Mouse (Mus musculus): ENCODE data around the gene Xxylt1. TPM values are rescaled to one million over a fixed set of nuclear protein-coding genes. Genes with fewer than 3 reads are reported as not detected.

Xxylt1 gene
- total and polyA plus RNA-seq, 3 experiments: 4.0 to 7.4 (median 5.6) TPM

GRCm38 (mm10) chr16:30948216-30948615 is 133.0 kb downstream of the Xxylt1 start:
- DNase-seq (ENCODE audit: low spot score): no peak
- Histone ChIP-seq H3K4me1 (ENCODE audit: insufficient read depth, low read depth, low read length) (no peaks in the 10 kb centered on the region), H3K36me3 (replicated peaks) (no peaks in the 10 kb centered on the region)

GRCm38 (mm10) chr16:30944886-30945285 is 136.3 kb downstream of the Xxylt1 start:
- DNase-seq (ENCODE audit: low spot score): no peak
- TF ChIP-seq CTCF (IDR thresholded peaks at IDR 0.05; ENCODE audit: low read depth, low read length): no peak
- no peaks in the 10 kb centered on the region for H3K36me3 ChIP-seq (replicated peaks)
- H3K4me3 ChIP-seq (ENCODE audit: low read depth, low read length): no peak overlapping the region
- no peaks in the 10 kb centered on the region for H3K4me1 ChIP-seq (ENCODE audit: insufficient read depth, low read depth, low read length)
- H3K9me3 ChIP-seq (replicated peaks): no peaks in the 10 kb centered on the region
- no peak for ATAC-seq (ENCODE audit: extremely low read depth, insufficient number of reproducible peaks, low FRiP score, poor library complexity, severe bottlenecking)
- peaks cover 15% of the 10 kb centered on the region for H3K27me3 ChIP-seq (ENCODE audit: insufficient read depth, low read length)

More at GRCm38 (mm10) chr16:30948216-30948615, 133.0 kb downstream of the Xxylt1 start:
- TF ChIP-seq GATA1 (IDR thresholded peaks at IDR 0.05; ENCODE audit: borderline replicate concordance, low read length) (no peak), TAL1 (conservative IDR thresholded peaks at IDR 0.05; ENCODE audit: low read depth, low read length) (no peak), POLR2AphosphoS5 (IDR thresholded peaks at IDR 0.05; ENCODE audit: insufficient replicate concordance, low read depth, low read length) (no peak), CTCF (IDR thresholded peaks at IDR 0.05; ENCODE audit: low read depth, low read length) (no peak), GATA2 (IDR thresholded peaks at IDR 0.05; ENCODE audit: borderline replicate concordance, low read depth, low read length) (no peak)
- Histone ChIP-seq H3K4me3 (ENCODE audit: low read depth, low read length) (no peak overlapping the region), H3K27me3 (ENCODE audit: insufficient read depth, low read length) (peaks cover 8% of the 10 kb centered on the region), H3K9me3 (replicated peaks) (no peaks in the 10 kb centered on the region)
- no peak for ATAC-seq (ENCODE audit: extremely low read depth, insufficient number of reproducible peaks, low FRiP score, poor library complexity, severe bottlenecking)

GRCm38 (mm10) chr16:30943919-30944318 is 137.3 kb downstream of the Xxylt1 start:
- no peaks in the 10 kb centered on the region for H3K36me3 ChIP-seq (replicated peaks)
- DNase-seq (ENCODE audit: low spot score) (no peak), ATAC-seq (ENCODE audit: extremely low read depth, insufficient number of reproducible peaks, low FRiP score, poor library complexity, severe bottlenecking) (no peak)
- H3K27me3 ChIP-seq (ENCODE audit: insufficient read depth, low read length): peaks cover 15% of the 10 kb centered on the region
- TF ChIP-seq CTCF (IDR thresholded peaks at IDR 0.05; ENCODE audit: low read depth, low read length) (no peak), GATA1 (IDR thresholded peaks at IDR 0.05; ENCODE audit: borderline replicate concordance, low read length) (no peak), TAL1 (conservative IDR thresholded peaks at IDR 0.05; ENCODE audit: low read depth, low read length) (no peak), GATA2 (IDR thresholded peaks at IDR 0.05; ENCODE audit: borderline replicate concordance, low read depth, low read length) (no peak), POLR2AphosphoS5 (IDR thresholded peaks at IDR 0.05; ENCODE audit: insufficient replicate concordance, low read depth, low read length) (no peak)
- H3K9me3 ChIP-seq (replicated peaks): no peaks in the 10 kb centered on the region
- H3K4me1 ChIP-seq (ENCODE audit: insufficient read depth, low read depth, low read length): no peaks in the 10 kb centered on the region
- H3K4me3 ChIP-seq (ENCODE audit: low read depth, low read length): no peak overlapping the region

GRCm38 (mm10) chr16:30940699-30941098 is 140.5 kb downstream of the Xxylt1 start:
- no peaks in the 10 kb centered on the region for H3K36me3 ChIP-seq (replicated peaks)
- no peak for TF ChIP-seq GATA2 (IDR thresholded peaks at IDR 0.05; ENCODE audit: borderline replicate concordance, low read depth, low read length)
- TF ChIP-seq POLR2AphosphoS5 (IDR thresholded peaks at IDR 0.05; ENCODE audit: insufficient replicate concordance, low read depth, low read length): no peak
- no peak for TF ChIP-seq TAL1 (conservative IDR thresholded peaks at IDR 0.05; ENCODE audit: low read depth, low read length)
- peak; percentile 62 for TF ChIP-seq CTCF (IDR thresholded peaks at IDR 0.05; ENCODE audit: low read depth, low read length)
- no peaks in the 10 kb centered on the region for H3K9me3 ChIP-seq (replicated peaks)
- peaks cover 15% of the 10 kb centered on the region for H3K27me3 ChIP-seq (ENCODE audit: insufficient read depth, low read length)
- no peak overlapping the region for H3K4me3 ChIP-seq (ENCODE audit: low read depth, low read length)
- ATAC-seq (ENCODE audit: extremely low read depth, insufficient number of reproducible peaks, low FRiP score, poor library complexity, severe bottlenecking) (no peak), DNase-seq (ENCODE audit: low spot score) (no peak)
- H3K4me1 ChIP-seq (ENCODE audit: insufficient read depth, low read depth, low read length): no peaks in the 10 kb centered on the region; the same call in 1 of the 2 replicates

GRCm38 (mm10) chr16:30939903-30940302 is 141.3 kb downstream of the Xxylt1 start:
- no peak for ATAC-seq (ENCODE audit: extremely low read depth, insufficient number of reproducible peaks, low FRiP score, poor library complexity, severe bottlenecking)
- H3K36me3 ChIP-seq (replicated peaks): no peaks in the 10 kb centered on the region
- DNase-seq (ENCODE audit: low spot score): no peak
- no peak overlapping the region for H3K4me3 ChIP-seq (ENCODE audit: low read depth, low read length)
- TF ChIP-seq TAL1 (conservative IDR thresholded peaks at IDR 0.05; ENCODE audit: low read depth, low read length) (no peak), POLR2AphosphoS5 (IDR thresholded peaks at IDR 0.05; ENCODE audit: insufficient replicate concordance, low read depth, low read length) (no peak), GATA1 (IDR thresholded peaks at IDR 0.05; ENCODE audit: borderline replicate concordance, low read length) (no peak), GATA2 (IDR thresholded peaks at IDR 0.05; ENCODE audit: borderline replicate concordance, low read depth, low read length) (no peak), CTCF (IDR thresholded peaks at IDR 0.05; ENCODE audit: low read depth, low read length) (no peak)
- H3K4me1 ChIP-seq (ENCODE audit: insufficient read depth, low read depth, low read length): no peaks in the 10 kb centered on the region; the same call in 1 of the 2 replicates
- peaks cover 15% of the 10 kb centered on the region for H3K27me3 ChIP-seq (ENCODE audit: insufficient read depth, low read length)
- no peaks in the 10 kb centered on the region for H3K9me3 ChIP-seq (replicated peaks)

- no peak overlapping the region for H3K4me3 ChIP-seq (ENCODE audit: low read depth, low read length)
- DNase-seq (ENCODE audit: low spot score): no peak
- no peaks in the 10 kb centered on the region for H3K9me3 ChIP-seq (replicated peaks)
- H3K36me3 ChIP-seq (replicated peaks): no peaks in the 10 kb centered on the region
- no peak for ATAC-seq (ENCODE audit: extremely low read depth, insufficient number of reproducible peaks, low FRiP score, poor library complexity, severe bottlenecking)
- no peak for TF ChIP-seq POLR2AphosphoS5 (IDR thresholded peaks at IDR 0.05; ENCODE audit: insufficient replicate concordance, low read depth, low read length)
- TF ChIP-seq TAL1 (conservative IDR thresholded peaks at IDR 0.05; ENCODE audit: low read depth, low read length): no peak
- no peak for TF ChIP-seq GATA1 (IDR thresholded peaks at IDR 0.05; ENCODE audit: borderline replicate concordance, low read length)
- TF ChIP-seq GATA2 (IDR thresholded peaks at IDR 0.05; ENCODE audit: borderline replicate concordance, low read depth, low read length): no peak
- no peak for TF ChIP-seq CTCF (IDR thresholded peaks at IDR 0.05; ENCODE audit: low read depth, low read length)
- H3K27me3 ChIP-seq (ENCODE audit: insufficient read depth, low read length): peaks cover 15% of the 10 kb centered on the region
- no peaks in the 10 kb centered on the region; the same call in 1 of the 2 replicates for H3K4me1 ChIP-seq (ENCODE audit: insufficient read depth, low read depth, low read length)
Observed at GRCm38 (mm10) chr16:30939210-30939609, 142.0 kb downstream of the Xxylt1 start.

GRCm38 (mm10) chr16:30938664-30939063 is 142.6 kb downstream of the Xxylt1 start:
- Histone ChIP-seq H3K4me1 (ENCODE audit: insufficient read depth, low read depth, low read length) (no peaks in the 10 kb centered on the region; the same call in 1 of the 2 replicates), H3K36me3 (replicated peaks) (no peaks in the 10 kb centered on the region), H3K9me3 (replicated peaks) (no peaks in the 10 kb centered on the region), H3K4me3 (ENCODE audit: low read depth, low read length) (no peak overlapping the region), H3K27me3 (ENCODE audit: insufficient read depth, low read length) (peaks cover 11% of the 10 kb centered on the region)
- TF ChIP-seq TAL1 (conservative IDR thresholded peaks at IDR 0.05; ENCODE audit: low read depth, low read length): no peak
- TF ChIP-seq GATA1 (IDR thresholded peaks at IDR 0.05; ENCODE audit: borderline replicate concordance, low read length): no peak
- no peak for TF ChIP-seq CTCF (IDR thresholded peaks at IDR 0.05; ENCODE audit: low read depth, low read length)
- TF ChIP-seq POLR2AphosphoS5 (IDR thresholded peaks at IDR 0.05; ENCODE audit: insufficient replicate concordance, low read depth, low read length): no peak
- TF ChIP-seq GATA2 (IDR thresholded peaks at IDR 0.05; ENCODE audit: borderline replicate concordance, low read depth, low read length): no peak
- DNase-seq (ENCODE audit: low spot score) (no peak), ATAC-seq (ENCODE audit: extremely low read depth, insufficient number of reproducible peaks, low FRiP score, poor library complexity, severe bottlenecking) (no peak)

All from G1E (cell line).